Mouse (Mus musculus) heart, embryonic 10.5 days (tissue): ENCODE data around the gene Sugct. TPM values are rescaled to one million over a fixed set of nuclear protein-coding genes. Genes with fewer than 3 reads are reported as not detected.

Experiments used
- DNase-seq: peaks from one replicate; pipeline ENCODE4 v3.0.0-alpha.2; 2017; ENCODE audit warnings: low spot score
- H3K27ac ChIP-seq: fragments of 300-500 bp; sonication (generic); 2 replicates; pipeline ENCODE4 v1.5.1; 2016; ENCODE audit warnings: mild to moderate bottlenecking
- H3K27me3 ChIP-seq: fragments of 300-500 bp; sonication (generic); 2 replicates; pipeline ENCODE4 v1.6.1; 2016; ENCODE audit warnings: mild to moderate bottlenecking; ENCODE audit not compliant: poor library complexity, insufficient read depth, severe bottlenecking
- H3K36me3 ChIP-seq: fragments of 300-500 bp; sonication (generic); 2 replicates; pipeline ENCODE4 v1.6.1; 2016; ENCODE audit warnings: mild to moderate bottlenecking, moderate library complexity
- H3K4me1 ChIP-seq: fragments of 300-500 bp; sonication (generic); 2 replicates; pipeline ENCODE4 v1.6.1; 2016; ENCODE audit warnings: mild to moderate bottlenecking
- H3K4me3 ChIP-seq: fragments of 300-500 bp; sonication (generic); 2 replicates; pipeline ENCODE4 v1.5.1; 2016; ENCODE audit warnings: mild to moderate bottlenecking, moderate library complexity
- H3K9me3 ChIP-seq: fragments of 300-500 bp; sonication (generic); 2 replicates; pipeline ENCODE4 v1.6.1; 2016; ENCODE audit warnings: mild to moderate bottlenecking, moderate library complexity
- WGBS: fragments of 180-500 bp; shearing (Covaris S2); methylation state at CpG from one replicate; pipeline ENCODE4 v1.1.7; 2016; 5-methylcytosine and 5-hydroxymethylcytosine counted together
- polyA plus RNA-seq: library from polyadenylated mRNA; unstranded; fragments of >200 nt; fragmentation: Nextera tagmentation; extraction: Ambion mirVana; gene quantifications from 2 replicates; pipeline ENCODE4 v1.2.1, GENCODE M21; 2016

Sugct gene
- polyA plus RNA-seq, 1 experiment from 2014 or later = 4.2 TPM

GRCm38 (mm10) chr13:17165917-17166316 lies 529.4 kb downstream of the Sugct start:
- Histone ChIP-seq H3K4me3 (no peak overlapping the region), H3K27ac (no peak overlapping the region), H3K4me1 (no peaks in the 10 kb centered on the region), H3K9me3 (no peaks in the 10 kb centered on the region), H3K27me3 (no peaks in the 10 kb centered on the region), H3K36me3 (no peaks in the 10 kb centered on the region)
- WGBS = 39% methylated on average over 3 of the region's 3 CpGs
- DNase-seq = no peak

GRCm38 (mm10) chr13:17164721-17165120 lies 530.6 kb downstream of the Sugct start:
- H3K27me3 ChIP-seq = no peaks in the 10 kb centered on the region
- no peaks in the 10 kb centered on the region for H3K9me3 ChIP-seq
- no peak overlapping the region for H3K27ac ChIP-seq
- no peaks in the 10 kb centered on the region for H3K36me3 ChIP-seq
- DNase-seq = no peak
- no peak overlapping the region for H3K4me3 ChIP-seq
- WGBS = 83% methylated on average over 3 of the region's 3 CpGs
- no peaks in the 10 kb centered on the region for H3K4me1 ChIP-seq

- Histone ChIP-seq H3K4me1 (no peaks in the 10 kb centered on the region), H3K27ac (no peak overlapping the region), H3K36me3 (no peaks in the 10 kb centered on the region), H3K9me3 (no peaks in the 10 kb centered on the region), H3K27me3 (no peaks in the 10 kb centered on the region), H3K4me3 (no peak overlapping the region)
- no peak for DNase-seq
Observed at GRCm38 (mm10) chr13:17146441-17146992, 548.8 kb downstream of the Sugct start.

GRCm38 (mm10) chr13:17116073-17116472 lies 579.3 kb downstream of the Sugct start:
- Histone ChIP-seq H3K27ac (no peak overlapping the region), H3K4me3 (no peak overlapping the region), H3K27me3 (no peaks in the 10 kb centered on the region), H3K36me3 (no peaks in the 10 kb centered on the region), H3K4me1 (no peaks in the 10 kb centered on the region), H3K9me3 (no peaks in the 10 kb centered on the region)
- 69% methylated on average over 3 of the region's 3 CpGs for WGBS
- no peak for DNase-seq

- Histone ChIP-seq H3K4me3 (no peak overlapping the region), H3K27ac (no peak overlapping the region), H3K27me3 (no peaks in the 10 kb centered on the region), H3K9me3 (no peaks in the 10 kb centered on the region), H3K4me1 (no peaks in the 10 kb centered on the region), H3K36me3 (no peaks in the 10 kb centered on the region)
- DNase-seq = no peak
- WGBS = 83% methylated on average over 1 of the region's 1 CpGs
Observed at GRCm38 (mm10) chr13:17102372-17102771, 593.0 kb downstream of the Sugct start.

- no peak overlapping the region for H3K4me3 ChIP-seq
- no peaks in the 10 kb centered on the region for H3K4me1 ChIP-seq
- no peak overlapping the region for H3K27ac ChIP-seq
- no peak for DNase-seq
- 64% methylated on average over 2 of the region's 2 CpGs for WGBS
- H3K9me3 ChIP-seq = no peaks in the 10 kb centered on the region
- no peaks in the 10 kb centered on the region for H3K27me3 ChIP-seq
- no peaks in the 10 kb centered on the region for H3K36me3 ChIP-seq
Observed at GRCm38 (mm10) chr13:17086547-17086946, 608.8 kb downstream of the Sugct start.

- Histone ChIP-seq H3K27me3 (no peaks in the 10 kb centered on the region), H3K36me3 (no peaks in the 10 kb centered on the region), H3K27ac (no peak overlapping the region), H3K4me3 (no peak overlapping the region), H3K9me3 (no peaks in the 10 kb centered on the region), H3K4me1 (no peaks in the 10 kb centered on the region)
- no peak for DNase-seq
Observed at GRCm38 (mm10) chr13:17086146-17086545, 609.2 kb downstream of the Sugct start.

GRCm38 (mm10) chr13:17084946-17085852 lies 610.2 kb downstream of the Sugct start:
- Histone ChIP-seq H3K4me3 (no peak overlapping the region), H3K27ac (no peak overlapping the region), H3K9me3 (no peaks in the 10 kb centered on the region), H3K36me3 (no peaks in the 10 kb centered on the region), H3K27me3 (no peaks in the 10 kb centered on the region), H3K4me1 (no peaks in the 10 kb centered on the region)
- no peak for DNase-seq
- 51% methylated on average over 6 of the region's 6 CpGs for WGBS

GRCm38 (mm10) chr13:17081618-17082017 lies 613.7 kb downstream of the Sugct start:
- 51% methylated on average over 2 of the region's 2 CpGs for WGBS
- Histone ChIP-seq H3K27ac (no peak overlapping the region), H3K9me3 (no peaks in the 10 kb centered on the region), H3K36me3 (no peaks in the 10 kb centered on the region), H3K4me3 (no peak overlapping the region), H3K4me1 (no peaks in the 10 kb centered on the region), H3K27me3 (no peaks in the 10 kb centered on the region)
- DNase-seq = no peak

- Histone ChIP-seq H3K4me3 (no peak overlapping the region), H3K9me3 (no peaks in the 10 kb centered on the region), H3K27ac (no peak overlapping the region), H3K27me3 (no peaks in the 10 kb centered on the region), H3K36me3 (no peaks in the 10 kb centered on the region), H3K4me1 (no peaks in the 10 kb centered on the region)
- 66% methylated on average over 3 of the region's 3 CpGs for WGBS
- DNase-seq = no peak
Observed at GRCm38 (mm10) chr13:17065552-17065951, 629.8 kb downstream of the Sugct start.

GRCm38 (mm10) chr13:17056650-17057049 lies 638.7 kb downstream of the Sugct start:
- no peaks in the 10 kb centered on the region for H3K9me3 ChIP-seq
- no peaks in the 10 kb centered on the region for H3K27me3 ChIP-seq
- DNase-seq = no peak
- no peak overlapping the region for H3K27ac ChIP-seq
- H3K4me1 ChIP-seq = no peaks in the 10 kb centered on the region
- no peak overlapping the region for H3K4me3 ChIP-seq
- no peaks in the 10 kb centered on the region for H3K36me3 ChIP-seq
- WGBS = 90% methylated on average over 2 of the region's 2 CpGs

- H3K4me3 ChIP-seq = no peak overlapping the region
- no peaks in the 10 kb centered on the region for H3K36me3 ChIP-seq
- WGBS = 83% methylated on average over 3 of the region's 3 CpGs
- no peaks in the 10 kb centered on the region for H3K9me3 ChIP-seq
- DNase-seq = no peak
- H3K4me1 ChIP-seq = no peaks in the 10 kb centered on the region
- no peak overlapping the region for H3K27ac ChIP-seq
- H3K27me3 ChIP-seq = no peaks in the 10 kb centered on the region
Observed at GRCm38 (mm10) chr13:17043426-17044224, 651.7 kb downstream of the Sugct start.

GRCm38 (mm10) chr13:17042332-17042731 lies 653.0 kb downstream of the Sugct start:
- Histone ChIP-seq H3K4me1 (no peaks in the 10 kb centered on the region), H3K4me3 (no peak overlapping the region), H3K27ac (no peak overlapping the region), H3K36me3 (no peaks in the 10 kb centered on the region), H3K9me3 (no peaks in the 10 kb centered on the region), H3K27me3 (no peaks in the 10 kb centered on the region)
- no peak for DNase-seq
- 67% methylated on average over 2 of the region's 2 CpGs for WGBS
